Mouse (Mus musculus): Measurements from ENCODE around the gene Lrp4.

The Lrp4 gene

DNA sequence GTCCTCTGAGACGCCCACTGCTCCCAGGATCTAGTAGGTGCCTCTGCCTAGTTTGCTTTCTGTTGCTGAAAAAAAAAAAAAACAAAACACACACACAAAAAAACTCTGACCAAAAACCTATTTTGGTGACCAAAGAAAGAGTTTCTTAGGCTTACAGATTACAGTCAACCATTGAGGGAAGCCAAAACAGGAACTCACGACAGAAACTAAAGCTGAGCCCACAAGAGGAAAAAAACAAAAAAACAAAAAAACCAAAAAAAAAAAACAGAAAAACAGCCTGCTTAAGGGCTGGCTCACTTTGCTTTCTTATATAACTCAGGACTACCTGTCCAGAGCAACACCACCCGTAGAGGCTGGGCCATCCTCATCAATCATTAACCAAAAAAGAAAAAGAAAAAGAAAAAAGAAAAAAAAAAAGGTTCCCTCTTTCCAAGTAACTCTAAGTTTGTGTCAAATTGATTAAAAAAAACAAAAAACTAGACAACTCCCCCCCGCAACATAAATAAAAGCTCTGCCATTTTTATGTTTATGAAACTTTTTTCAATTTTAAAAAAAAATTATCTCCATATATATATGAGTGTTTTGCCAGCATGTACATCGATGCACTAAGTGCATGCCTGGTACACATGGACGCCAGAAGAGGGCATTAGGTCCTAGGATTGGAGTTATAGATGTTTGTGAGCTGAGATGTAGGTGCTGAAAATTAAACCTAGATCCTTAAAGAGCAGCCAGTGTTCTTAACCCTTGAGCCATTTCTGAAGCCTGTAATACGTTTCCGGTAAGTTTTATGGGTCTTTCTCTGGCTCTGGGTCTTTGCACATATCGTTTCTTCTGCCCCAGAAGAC lies 3.9 kb upstream of the Lrp4 start:
- DNase-seq (ENCODE audit: low read depth): no peak

DNA sequence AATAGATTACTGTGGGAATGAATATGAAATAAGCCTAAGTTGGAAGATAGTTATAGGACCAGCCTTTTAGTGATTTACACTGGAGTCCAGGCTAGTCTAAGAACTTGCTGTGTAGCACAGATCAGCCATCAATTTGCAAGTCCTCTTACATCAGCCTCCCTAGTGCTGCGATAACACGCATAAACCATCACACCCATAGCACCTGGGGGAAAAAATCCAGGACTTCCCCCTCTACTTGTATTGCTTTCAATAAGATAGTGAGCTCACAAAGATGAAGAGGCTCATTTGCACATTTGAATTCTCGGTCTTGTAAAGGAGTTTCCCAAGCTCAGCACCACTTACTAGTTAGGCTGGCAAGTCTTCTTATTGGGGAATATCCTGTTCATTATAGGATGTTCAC lies 2.9 kb upstream of the Lrp4 start:
- no peak for DNase-seq (ENCODE audit: low read depth)

DNA sequence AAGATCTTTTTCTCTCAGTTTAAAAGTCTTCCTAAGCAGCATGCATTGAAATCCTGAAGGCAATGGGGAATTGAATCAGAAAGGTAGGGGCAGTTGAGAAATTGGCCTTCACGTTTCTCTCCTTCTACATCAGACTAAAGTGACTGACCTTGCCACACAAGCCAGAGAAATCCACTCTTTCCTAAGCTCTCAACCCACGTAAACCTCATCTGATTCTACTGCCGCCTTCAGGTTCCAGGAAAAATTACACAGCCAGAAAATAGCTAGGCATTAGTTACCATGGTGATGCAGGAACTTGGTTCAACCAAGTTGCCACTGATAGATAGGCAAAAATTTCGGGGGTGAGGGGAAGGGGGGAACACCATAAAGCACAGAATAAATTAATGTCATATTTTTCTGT lies 1.5 kb upstream of the Lrp4 start:
- DNase-seq (ENCODE audit: low read depth): peak; percentile 60

DNA sequence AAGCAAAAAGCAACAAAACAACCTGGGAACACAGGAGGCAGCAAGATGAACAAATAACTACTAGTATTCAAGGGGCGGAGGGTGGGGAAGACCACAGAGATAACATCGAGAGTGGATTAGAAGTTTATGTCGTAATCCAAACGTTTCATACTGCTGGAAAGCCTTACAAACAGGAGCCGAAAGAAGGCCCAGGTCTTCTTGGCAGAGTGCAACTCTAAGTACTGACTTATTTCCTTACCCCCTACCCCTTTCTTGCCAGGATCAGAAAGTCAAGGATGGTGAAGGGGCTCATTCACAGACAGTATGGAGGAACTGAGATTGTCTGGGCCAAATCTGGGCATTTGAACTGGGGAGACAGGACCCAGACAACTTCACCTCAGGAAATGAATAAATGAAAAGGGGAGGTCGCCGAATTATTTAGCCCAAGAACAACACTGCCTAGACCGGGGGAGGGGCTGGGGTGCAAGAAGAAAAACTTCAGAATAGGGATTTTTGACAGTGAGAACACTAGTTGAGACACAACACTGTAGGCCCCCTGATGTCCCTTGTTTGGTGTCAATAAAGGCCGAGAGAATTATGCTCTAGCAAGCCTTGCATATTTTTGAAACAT lies 715 bp upstream of the Lrp4 start:
- peak; percentile 20 for DNase-seq (ENCODE audit: low read depth)

DNA sequence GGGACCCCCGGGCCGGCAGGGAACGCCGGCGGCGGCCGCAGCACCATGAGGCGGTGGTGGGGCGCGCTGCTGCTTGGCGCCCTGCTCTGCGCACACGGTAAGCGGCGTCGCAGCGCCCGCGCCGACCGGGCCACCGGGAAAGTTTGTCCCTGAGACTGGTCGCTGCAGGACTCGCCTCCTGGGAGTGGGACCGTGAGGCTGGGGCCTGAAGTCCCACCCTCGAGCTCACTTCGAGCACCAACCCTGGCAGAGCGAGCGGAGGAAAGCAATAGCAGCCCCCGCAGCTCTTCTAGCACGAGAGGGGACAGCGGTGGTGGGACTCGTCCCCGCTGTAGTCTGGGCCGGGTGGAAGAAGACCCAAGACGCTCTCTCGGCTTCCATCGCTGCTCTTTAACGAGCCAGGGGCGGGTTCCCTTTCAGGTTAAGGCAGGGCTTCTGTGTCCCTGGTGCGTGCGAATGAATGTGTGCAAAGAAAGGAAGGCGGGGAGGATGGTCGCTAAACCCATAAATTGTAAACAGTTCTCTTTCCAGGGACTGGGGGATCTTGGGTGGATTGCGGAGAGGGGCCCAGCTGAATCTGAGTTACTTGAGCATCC lies 443 bp downstream of the Lrp4 start:
- DNase-seq (ENCODE audit: low read depth): no peak

DNA sequence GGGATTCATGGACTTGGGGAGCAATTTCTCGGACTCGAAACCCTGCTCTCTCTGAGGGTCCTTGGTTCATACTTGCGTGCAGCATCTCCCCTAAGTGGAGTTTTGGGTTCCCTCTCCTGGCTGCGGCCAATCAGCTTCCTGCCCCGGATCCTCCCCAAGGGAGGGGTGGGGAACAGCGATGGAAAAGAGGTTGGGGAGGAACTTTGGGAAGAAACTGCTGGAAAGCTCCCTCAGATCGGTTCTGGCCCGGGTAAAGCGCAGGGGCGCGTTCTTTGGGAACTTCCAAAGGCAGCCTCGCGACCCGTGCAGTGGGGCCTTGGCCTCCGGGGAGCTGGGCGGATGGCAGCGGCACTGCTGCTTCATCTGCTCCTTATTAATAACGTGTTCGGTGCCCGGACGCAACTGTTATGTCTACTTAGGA lies 951 bp downstream of the Lrp4 start:
- DNase-seq (ENCODE audit: low read depth): no peak

DNA sequence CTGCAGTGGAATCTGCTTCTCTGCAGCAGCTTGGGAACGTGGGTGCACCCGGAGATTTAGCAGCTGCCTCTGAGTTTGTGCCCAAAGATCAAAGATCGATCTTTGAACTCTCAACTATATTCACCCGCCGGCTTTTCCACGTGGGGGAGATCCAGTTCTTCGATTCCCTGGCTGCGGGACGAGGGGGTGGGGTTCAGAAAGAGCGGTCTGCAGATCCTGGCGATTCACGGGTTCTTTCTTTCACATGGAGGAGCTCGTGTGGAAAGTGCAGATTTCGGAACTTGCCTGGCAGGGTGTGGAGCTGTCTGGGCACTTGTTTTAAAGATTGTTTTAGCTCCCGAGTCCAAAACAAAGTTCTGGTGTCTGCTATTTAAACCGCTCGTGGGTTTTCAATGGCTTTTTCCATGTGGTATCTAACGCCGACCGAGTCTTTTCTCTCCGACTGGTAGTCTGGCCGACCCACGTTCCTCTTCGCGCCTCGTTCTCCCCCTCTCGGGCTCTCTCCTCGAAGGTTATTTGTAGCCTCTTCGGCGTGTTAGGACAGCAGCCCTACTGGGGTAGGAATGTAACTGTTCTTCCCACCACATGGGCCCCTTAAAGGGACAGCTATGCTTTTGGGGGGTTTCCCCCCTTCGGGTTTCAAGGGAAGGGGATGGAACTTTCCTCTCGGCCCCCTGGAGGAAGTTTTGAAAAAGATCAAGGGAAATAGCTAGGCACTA lies 1.5 kb downstream of the Lrp4 start:
- no peak for DNase-seq (ENCODE audit: low read depth)

DNA sequence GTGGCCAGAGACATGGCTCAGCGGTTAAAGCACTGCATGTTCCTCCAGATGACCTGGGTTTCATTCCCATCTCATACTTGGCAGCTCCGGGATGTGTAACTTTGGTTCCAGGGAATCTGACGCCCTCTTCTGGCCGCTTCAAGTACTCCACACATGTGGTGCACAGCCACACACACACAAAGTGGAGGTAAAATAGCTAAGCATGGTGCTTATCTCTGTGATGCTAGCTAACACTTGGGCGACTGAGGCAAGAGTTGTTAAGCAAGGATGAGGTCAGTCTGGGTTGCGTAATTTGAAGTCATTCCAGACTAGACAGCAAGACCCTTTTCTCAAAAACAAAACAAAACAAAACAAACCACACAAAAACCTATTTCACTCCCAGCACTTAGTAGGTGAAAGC lies 2.8 kb downstream of the Lrp4 start:
- peak; percentile 42 for DNase-seq (ENCODE audit: low read depth)

DNA sequence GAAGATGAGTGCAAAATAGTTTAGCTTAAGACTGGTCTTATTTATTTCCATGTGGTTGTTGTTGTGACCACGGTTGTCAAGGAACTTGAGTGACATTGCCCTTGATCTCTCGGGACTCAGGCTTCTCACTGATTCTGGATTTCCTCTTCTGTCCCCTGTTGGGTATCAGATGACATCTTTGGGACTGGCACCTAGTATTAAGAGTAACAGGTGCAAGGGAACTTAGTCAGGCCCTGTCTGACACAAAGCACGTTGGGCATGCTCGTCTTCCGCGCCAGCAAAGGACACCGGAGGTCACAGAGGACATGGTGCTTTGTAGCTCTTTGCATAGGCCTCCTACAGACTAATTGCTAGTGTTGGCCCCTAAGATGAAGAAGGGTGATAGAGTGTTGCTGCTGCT lies 3.5 kb downstream of the Lrp4 start:
- no peak for DNase-seq (ENCODE audit: low read depth)

DNA sequence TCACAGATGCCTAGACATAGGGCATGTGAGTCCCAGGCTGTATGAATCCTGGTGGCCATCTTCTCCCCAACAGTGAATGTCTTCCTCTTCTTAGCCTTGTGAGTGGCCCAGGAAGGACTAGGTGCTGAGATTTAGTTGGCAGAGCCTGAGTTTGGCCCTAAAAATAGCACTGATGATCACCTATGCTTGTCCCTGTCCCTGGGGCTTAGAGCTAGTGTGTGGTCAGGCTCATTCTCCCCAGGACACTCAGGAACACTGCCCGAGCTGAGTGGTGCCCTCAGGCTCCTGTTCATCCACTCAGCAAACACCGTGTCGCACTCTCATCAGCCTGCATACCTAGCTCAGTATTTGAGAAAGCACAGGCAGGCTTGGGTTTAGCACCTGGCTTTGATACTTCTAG lies 4.0 kb downstream of the Lrp4 start:
- DNase-seq (ENCODE audit: low read depth): no peak

DNA sequence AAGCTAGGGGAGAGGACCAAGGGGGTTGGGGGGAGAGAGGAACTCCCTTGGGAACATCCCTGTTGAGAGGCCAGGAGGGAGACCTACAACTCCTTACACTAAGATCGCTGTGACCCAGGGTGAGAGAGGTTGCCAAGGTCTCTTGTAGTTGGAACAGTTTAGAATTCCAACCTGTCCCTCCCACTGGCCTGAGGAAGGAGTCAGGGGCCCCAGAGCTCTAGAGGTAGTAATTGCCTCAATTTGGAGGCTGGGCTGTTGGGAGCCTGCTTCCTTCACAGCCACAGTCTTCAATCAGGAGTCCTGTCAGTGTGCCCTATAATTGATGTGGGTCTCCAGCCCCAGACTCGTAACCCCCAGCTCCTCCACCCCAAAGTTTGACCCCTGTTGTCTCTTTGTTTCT lies 4.9 kb downstream of the Lrp4 start:
- no peak for DNase-seq (ENCODE audit: low read depth)

DNA sequence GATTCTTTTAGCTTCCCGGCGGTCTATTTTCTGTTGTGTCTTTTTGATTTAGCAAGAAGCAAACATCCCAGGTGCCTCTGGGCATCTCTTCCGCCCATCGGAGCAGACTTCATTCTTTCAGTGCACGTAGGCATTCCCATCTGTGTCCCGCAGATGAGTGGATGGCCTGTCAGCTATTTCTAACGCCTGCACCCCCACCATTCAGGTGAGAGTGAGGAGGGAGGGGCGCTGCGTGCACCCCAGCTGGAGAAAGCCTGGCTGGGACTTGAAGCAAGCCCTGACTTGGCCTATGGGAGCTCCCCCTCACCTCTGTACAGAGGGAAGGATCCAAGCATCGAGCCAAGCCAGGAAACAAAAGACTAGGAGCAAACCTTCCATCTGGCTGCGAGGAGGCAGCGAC lies 5.4 kb downstream of the Lrp4 start:
- no peak for DNase-seq (ENCODE audit: low read depth)

DNA sequence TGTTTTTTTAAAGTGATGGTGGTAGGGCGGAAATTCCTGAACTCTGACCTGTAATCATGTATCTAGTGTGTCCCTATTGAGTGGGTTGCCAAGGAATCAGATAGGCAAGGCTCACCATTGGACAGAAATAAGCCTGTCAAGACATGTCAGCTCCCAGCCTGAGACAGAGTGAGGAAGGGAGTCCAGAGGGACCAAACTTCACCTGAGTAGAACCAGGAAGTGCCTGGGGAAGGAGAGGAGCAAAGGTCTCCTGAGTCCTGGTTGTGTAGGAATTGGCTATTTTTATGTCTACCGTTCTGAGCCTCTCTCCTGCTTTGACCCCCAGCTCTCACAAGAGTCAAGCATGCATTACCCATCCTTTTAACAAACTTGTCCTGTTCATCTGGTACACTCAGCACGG lies 8.6 kb downstream of the Lrp4 start:
- no peak for DNase-seq (ENCODE audit: low read depth)

DNA sequence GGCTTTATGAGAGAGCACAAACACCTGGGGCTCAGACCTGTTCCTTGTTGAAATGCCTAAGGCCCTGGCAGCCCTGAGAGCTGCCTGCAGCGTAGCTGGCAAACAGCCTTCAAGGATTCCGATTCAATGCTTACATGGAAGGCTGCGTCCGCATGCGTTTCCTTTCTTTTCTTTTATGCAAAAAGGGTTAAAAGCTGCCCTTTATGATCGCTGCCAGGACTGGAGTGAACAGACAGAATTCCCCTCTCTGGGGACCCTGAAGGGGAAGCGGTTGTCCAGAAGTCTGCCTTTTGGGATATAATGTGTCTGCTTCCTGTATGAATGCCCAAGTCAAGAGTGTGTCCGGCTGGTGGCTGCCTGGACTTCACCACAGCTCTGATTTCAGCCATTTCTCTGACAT lies 10.3 kb downstream of the Lrp4 start:
- DNase-seq (ENCODE audit: low read depth): peak; percentile 17

DNA sequence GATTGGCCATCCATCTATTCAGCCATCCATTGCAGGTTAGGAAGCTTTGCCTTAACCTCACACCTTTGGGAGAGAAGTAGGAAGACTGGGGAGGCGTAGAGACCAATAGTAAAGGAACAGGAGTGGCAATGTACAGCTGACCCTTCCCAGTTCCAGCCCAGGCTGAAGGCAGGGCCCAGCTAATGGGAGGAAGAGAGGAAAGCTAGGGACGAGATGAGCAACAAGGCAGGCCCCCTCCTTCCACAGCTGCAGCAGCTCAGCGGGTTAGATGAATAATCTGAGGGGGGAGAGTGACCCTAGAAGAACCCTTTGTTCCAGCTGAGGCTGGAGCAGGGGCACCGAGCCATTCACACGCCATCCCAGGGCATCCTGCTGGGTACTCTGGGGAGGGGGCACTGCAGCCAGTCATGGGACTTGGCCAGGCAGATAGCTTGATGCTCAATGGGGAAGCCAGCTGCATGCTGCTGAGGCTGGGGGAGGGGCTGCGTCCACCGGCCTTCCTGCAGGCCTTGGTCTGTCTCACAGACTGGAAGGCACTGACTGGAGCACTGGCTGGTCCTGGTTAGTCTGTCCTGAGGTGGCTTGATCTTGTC lies 12.8 kb downstream of the Lrp4 start:
- DNase-seq (ENCODE audit: low read depth): no peak

DNA sequence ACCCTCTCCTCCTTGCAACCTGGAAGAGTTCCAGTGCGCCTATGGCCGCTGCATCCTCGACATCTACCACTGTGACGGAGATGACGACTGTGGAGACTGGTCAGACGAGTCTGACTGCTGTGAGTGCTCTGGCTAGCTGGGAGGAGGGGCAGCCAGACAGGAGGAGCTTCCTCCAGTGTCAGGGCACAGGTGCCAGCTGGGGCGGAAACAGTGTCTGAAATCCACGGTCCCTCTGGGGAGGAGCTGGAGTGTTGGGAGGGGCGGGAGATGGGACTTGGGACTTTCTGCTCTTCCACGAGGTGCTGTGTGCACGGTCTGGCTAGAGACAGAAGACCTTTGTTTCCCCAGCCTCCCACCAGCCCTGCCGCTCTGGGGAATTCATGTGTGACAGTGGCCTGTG lies 17.0 kb downstream of the Lrp4 start:
- no peak for DNase-seq (ENCODE audit: low read depth)

DNA sequence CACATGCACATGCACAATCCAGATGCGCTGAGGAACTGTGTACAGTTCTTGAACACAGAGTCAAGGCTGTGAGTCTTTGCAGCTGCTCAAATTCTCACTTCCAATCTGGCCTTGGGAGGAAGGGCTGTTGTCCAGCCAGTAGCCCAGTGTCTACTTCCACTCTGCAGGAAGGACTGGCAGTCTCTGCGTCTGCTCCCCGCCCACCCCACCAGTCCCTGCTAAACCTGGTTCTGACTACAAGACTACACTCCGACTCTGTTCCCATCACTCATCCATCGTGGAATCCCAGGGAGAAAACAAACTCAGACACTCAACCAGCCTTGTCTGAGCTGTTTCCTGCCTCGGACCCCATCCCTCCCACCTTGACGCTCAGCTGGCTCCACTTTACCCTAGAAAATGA lies 18.5 kb downstream of the Lrp4 start:
- DNase-seq (ENCODE audit: low read depth): no peak

DNA sequence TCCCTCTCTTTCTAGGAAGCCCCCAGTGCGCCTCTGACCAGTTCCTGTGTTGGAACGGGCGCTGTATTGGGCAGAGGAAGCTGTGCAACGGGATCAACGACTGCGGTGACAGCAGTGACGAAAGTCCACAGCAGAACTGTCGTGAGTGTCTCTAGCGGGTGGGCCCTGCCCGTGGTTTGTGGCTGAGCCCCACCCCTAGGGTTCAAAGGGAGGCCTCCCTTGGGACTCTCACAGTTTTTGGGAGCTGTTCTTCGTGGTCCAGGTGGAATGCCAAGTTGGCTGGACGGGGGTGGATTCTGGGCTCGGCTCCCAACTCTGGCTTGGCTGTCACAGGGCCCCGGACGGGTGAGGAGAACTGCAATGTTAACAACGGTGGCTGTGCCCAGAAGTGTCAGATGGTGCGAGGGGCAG lies 18.9 kb downstream of the Lrp4 start:
- peak; percentile 32 for DNase-seq (ENCODE audit: low read depth)

DNA sequence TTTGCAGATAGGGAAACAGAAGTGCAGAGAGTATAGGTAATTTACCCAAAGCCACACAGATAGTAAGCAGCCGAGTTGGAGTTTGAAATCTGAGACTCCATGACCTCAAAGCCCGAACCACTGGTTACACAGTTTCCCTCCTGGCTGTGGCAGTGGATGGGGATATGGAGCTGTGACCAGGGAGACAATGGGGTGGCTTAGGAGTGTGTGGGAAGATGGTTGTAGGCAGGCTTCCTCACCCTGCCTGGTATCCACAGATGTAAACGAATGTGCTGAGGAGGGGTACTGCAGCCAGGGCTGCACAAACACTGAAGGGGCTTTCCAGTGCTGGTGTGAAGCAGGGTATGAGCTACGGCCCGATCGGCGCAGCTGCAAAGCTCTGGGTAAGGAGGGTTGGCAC lies 19.5 kb downstream of the Lrp4 start:
- DNase-seq (ENCODE audit: low read depth): no peak

DNA sequence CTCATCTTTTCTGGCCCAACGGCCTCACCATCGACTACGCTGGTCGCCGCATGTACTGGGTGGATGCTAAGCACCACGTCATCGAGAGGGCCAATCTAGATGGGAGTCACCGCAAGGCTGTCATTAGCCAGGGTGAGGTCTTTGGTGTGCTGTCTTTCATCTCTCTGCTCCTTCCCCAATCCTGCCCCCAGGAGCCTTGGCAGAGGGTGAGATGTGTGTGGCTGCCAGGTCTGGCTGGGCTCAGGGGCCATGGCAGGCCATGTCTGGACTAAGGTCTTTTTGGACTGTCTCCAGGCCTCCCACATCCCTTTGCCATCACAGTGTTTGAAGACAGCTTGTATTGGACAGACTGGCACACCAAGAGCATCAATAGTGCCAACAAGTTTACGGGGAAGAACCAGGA lies 23.1 kb downstream of the Lrp4 start:
- no peak for DNase-seq (ENCODE audit: low read depth)

DNA sequence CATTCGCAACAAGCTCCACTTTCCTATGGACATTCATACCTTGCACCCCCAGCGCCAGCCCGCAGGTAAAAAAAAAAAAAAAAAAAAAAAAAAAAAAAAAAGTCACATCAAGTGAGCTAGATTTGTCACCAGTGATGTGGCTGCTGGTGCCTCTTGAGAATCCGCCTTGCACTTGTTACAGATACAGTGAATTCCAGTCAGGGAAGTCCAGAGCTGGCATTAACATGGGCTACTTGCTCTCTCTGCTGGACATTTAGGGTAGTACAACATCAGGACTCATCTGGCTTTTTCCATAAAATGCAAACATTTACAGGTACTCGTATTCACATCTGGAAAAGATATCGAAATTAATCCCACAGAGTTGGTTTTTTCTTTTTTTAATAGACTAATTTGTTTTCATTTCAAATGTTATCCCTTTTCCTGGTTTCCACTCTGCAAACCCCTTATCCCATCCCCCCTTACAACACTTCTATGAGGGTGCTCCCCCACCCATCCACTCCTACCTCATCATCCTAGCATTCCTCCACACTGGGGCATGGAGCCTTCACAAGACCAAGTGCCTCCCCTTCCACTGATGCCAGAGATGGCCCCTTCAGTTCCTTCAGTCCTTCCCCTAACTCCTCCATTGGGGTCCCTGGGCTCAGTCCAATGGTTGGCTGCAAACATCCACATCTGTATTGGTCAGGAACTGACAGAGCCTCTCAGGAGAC lies 23.6 kb downstream of the Lrp4 start:
- DNase-seq (ENCODE audit: low read depth): peak; percentile 76

DNA sequence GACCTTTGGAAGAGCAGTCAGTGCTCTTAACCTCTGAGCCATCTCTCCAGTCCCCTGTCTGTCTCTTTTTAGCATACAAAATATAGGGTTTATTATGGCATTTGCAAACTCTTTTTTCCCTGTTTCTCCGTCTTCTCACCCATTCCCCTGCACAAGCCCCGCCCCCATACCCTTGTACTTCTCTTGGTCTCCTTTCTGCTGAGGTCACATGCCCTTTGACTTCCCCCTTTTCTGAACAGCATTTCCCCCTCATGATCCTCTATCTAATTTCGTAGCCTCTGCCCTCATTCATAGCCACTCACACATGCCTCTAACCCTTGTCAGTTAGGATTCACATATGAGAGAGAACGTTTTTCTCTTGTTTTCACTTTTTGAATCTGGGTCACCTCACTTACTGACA lies 27.4 kb downstream of the Lrp4 start:
- DNase-seq (ENCODE audit: low read depth): peak; percentile 37

Data from 416B (cell line).